Mouse (Mus musculus): ENCODE results near the gene D6Ertd527e. TPM values are rescaled to one million over a fixed set of nuclear protein-coding genes. Genes with fewer than 3 reads are reported as not detected.

D6Ertd527e gene
- total RNA-seq, 1 experiment from 2014 or later = not detected

DNA sequence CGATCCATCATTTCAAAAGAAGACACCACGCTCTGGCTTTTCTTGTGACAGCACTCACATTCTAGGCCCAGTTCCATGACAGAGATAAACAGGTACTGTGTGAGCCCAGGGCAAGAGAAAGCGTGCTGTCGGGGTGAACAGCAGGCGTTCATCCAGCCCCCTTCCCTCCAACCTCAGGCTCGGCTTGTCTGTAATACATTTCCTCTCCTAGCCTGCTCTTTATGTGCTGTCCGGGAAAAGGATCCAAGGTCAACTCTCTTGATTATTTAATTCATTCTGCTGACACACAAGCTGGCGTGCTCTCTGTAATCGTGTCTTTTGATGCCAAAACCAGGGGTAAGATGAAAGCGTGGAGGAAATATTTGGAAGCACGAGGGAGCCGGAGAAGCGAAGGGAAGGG is 39.0 kb downstream of the D6Ertd527e start:
- ATAC-seq (replicated peaks; ENCODE audit: low read depth, poor library complexity, severe bottlenecking) = no peak

DNA sequence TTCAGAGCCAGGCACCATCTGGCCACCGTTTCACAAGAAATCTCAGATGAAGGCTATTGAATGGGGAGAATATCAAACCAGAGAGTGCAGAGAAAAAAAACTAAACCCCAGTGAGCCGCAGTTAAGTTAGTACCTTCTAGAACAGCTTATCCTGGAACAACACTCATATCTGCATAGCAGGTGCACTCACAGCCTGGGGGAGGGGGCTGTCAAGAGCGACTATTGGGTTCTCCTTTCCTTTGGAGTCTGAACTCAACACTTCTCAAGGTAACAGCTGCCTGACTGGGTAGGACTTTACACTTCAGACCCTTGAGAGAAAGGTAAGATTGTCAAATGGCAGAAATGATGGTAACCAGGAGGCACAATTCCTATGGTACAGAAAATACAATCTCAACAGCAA is 43.4 kb downstream of the D6Ertd527e start:
- ATAC-seq (replicated peaks; ENCODE audit: low read depth, poor library complexity, severe bottlenecking) = no peak

DNA sequence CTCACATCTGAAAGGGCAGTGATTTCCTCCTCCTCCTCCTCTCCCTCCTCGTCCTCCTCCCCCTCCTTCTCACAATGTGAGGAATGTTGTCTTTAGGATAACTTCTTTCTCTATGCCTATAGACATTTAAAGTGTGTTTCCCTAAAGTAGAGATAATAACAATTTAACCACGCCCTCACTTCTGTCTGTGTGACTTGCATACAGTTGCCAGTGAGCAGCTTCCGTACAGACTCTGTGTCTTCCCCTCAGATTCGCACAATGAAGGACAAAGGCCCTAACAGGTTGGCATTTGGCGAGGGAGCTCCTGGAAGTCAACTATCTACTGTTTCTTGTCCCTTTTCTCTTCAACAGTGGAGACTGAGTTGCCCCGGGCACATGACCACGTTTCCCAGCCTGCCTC is 45.9 kb downstream of the D6Ertd527e start:
- ATAC-seq (replicated peaks; ENCODE audit: low read depth, poor library complexity, severe bottlenecking) = no peak

DNA sequence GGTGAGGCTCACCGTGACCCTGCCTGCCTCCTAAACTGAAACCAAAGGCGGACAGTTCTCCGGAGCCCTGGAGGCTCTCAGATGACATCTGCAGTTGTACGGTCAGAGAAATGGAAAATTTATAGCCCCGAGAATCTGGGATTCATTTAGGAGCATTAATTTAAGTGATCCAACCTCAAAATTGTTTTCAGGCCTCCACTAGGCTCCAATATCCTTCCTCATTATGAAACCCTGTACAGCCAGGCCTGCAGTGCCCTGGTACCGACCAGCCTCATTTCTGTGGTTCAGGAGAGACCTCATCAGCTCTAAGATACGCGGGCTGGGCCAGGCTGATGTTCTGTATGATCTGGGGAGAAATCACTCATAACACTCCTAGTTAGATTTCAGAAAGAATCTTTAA is 46.9 kb downstream of the D6Ertd527e start:
- ATAC-seq (replicated peaks; ENCODE audit: low read depth, poor library complexity, severe bottlenecking) = no peak

DNA sequence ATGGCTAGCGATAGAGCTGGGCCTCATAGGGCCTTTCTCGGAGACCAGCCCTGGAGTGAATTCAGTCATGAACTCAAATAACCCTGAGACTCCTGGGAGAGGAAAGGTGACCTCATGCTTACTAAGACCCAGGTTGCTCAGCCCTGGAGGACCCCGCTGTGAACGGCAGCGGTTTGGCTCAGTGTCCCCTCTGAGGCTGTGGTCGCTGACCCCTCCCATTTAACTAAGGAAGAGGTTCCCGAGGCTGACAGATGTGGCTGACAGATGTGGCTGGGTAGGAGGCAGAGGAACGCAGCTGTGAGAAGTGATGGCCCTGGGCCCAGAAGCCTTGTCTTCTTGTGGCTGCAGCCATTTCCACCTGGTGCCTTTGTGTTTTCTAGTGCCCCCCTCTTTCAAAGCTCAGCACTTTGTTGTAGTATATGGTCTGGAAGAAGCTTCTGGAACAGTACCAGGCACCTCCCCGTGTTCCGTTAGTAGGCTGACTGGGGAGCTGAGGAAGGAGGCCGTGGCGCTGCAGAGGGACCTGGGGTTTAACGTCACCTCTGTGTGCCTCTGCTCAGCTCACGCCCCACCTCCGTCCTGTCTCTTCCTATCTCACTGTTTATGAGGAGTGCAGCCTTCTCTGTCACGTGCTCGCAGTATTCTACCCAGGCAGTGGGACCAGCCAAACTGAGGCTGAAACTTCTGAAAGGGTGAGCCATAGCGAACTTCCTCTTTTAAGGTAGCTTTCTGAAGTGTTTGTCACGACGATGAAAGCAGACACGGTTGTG is 48.1 kb downstream of the D6Ertd527e start:
- peak; percentile 96 for ATAC-seq (replicated peaks; ENCODE audit: low read depth, poor library complexity, severe bottlenecking)

DNA sequence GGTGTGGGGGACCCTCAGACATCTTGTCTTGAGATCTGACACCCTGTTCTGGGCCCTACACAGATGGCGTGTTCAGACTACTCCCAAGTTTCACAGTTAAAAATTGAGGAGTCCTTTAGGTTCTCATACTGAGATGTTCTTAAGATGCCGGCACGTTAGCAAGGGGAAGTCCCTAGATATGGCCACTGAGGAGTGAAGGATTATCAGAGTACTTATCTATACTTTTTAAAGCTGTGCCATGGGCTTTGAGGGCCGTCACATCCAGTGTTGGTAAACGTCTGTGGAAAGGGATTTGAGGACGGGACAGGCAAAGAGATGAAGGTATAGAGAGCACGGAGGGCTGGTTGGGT is 48.7 kb downstream of the D6Ertd527e start:
- no peak; the same call in 1 of the 2 replicates for ATAC-seq (replicated peaks; ENCODE audit: low read depth, poor library complexity, severe bottlenecking)

DNA sequence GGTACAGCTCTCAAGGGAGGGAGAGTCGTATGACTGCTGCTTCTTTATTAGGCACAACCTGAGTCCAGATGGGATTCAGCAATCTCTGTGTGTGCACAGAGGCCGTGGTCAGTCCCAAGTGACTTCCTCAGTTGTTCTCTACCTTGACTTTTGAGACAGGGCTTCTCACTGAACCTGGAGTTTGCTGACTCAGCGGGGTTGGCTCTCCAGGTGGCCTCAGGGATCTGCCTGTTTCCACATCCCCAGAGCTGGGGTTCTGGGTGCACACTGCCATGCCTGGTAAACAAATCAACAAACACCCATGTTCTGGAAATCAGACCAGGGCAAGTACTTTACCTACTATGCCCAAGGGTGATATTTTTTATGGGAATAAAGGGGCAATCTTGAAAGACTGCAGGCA is 49.3 kb downstream of the D6Ertd527e start:
- ATAC-seq (replicated peaks; ENCODE audit: low read depth, poor library complexity, severe bottlenecking) = no peak

DNA sequence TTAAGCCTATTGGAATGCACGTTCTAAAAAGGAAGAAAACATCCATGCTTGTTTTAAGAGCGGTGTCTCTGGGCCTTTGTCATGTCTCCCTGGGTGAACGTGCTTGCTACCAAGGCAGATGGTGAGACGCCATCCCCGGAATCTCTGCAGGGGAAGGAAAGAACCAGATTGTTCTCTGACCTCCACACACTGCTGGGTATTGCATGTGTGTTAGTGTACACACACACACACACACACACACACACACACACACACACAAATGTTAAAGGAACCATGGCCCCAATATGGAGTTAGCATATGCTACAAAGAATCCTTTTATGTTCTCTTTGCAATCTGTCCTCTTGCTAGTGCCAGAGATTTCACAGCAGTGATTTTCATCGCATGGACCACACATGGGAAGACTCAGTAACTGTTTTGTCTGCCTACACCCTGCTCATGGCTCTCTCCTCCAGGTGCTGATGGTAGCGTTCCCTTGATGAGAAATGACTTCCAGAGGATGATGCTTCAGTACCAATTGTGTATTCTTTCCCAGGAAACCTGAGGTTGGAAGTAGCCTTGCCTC is 53.6 kb downstream of the D6Ertd527e start:
- ATAC-seq (replicated peaks; ENCODE audit: low read depth, poor library complexity, severe bottlenecking) = no peak

DNA sequence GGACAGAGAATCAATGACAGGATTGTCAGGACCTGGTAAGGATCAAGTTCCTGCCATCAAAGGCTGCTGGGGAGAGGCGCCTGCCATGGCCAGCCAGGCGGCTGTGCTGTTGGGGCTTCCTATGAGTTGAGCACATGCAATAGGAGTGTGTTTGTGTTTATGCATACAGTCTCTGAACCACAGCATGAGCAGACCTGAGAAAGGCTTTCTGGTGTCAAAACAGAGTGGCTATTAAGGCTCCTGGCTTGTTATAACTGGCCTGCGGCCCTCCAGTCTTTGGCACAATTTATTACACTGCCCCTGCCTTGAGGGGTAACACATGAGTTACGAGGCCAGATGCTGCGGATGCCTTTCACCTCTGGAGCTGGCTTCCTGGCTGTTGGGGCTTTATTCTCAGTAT is 55.6 kb downstream of the D6Ertd527e start:
- ATAC-seq (replicated peaks; ENCODE audit: low read depth, poor library complexity, severe bottlenecking) = no peak

DNA sequence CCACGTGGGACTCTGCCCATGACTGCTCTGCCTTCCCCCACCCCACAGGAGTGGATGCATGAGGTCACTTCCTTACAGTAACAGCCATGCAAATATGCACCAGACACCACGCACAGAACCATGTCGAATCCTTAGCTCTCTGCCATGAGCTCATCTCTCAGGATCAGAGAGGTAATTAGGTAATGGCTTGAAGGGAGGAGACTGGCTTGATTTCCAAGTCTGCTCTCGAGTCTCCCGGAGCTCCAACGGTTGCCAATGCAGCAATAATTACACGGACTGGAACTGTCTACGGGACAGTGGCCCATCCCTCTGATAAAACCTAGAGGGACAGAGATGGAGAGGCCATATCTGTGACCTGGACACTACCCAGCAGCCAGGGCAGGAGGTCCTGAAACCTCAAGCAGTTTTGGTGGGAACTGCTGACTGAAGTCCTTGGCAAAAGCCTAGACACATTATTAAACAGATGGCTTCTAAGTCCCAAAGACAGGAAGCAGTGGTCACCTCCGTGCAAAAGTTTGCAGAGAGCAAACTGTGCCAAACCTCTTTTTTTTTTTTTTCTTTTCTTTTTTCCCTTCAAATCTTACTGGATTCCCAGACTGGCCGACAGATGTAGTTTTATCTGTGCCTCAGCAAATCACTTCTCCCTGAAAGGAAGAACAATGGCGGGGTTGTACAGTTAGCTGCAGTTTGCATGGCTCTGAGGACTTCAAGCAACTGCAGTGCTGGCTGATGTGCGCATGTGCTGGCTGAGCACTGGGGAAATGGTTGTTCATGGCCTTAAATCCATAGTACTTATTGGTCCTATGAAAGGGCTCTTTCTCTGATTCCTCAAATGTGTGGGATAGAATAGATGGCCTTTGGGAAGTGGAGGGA is 57.1 kb downstream of the D6Ertd527e start:
- no peak for ATAC-seq (replicated peaks; ENCODE audit: low read depth, poor library complexity, severe bottlenecking)

Other genes starting within 250 kb of the D6Ertd527e start
- 65.8 and 117 TPM in 2 replicates for gene Nfu1, start 95.5 kb upstream of the D6Ertd527e start, total RNA-seq (2017)
- gene Gfpt1, start 61.9 kb upstream of the D6Ertd527e start, total RNA-seq (2017) = 28.0 and 35.8 TPM in 2 replicates
- gene Antxr1, start 231.1 kb downstream of the D6Ertd527e start, total RNA-seq (2017) = 0.32 TPM in 1 of 2 replicates, not detected in the other
- gene Gkn1, start 246.2 kb downstream of the D6Ertd527e start, total RNA-seq (2017) = not detected in 2 replicates